Mouse (Mus musculus) heart, adult 2 months (tissue): Measurements from ENCODE around the gene Pxylp1.

Experiments used
- CTCF ChIP-seq: fragments of 200-600 bp; IDR thresholded peaks from 2 replicates; pipeline ENCODE4 v1.8.1; 2022; ENCODE audit warnings: antibody characterized with exemption, mild to moderate bottlenecking, moderate library complexity
- EP300 ChIP-seq: fragments of 200-500 bp; IDR thresholded peaks from 2 replicates; pipeline ENCODE4 v1.6.1; 2011; ENCODE audit warnings: low read depth, low read length, control low read depth; ENCODE audit not compliant: insufficient read depth
- POLR2A ChIP-seq: fragments of 200-500 bp; IDR thresholded peaks from 2 replicates; pipeline ENCODE4 v1.6.1; 2011; ENCODE audit warnings: mild to moderate bottlenecking, low read depth, low read length, control low read depth; ENCODE audit not compliant: insufficient read depth

DNA sequence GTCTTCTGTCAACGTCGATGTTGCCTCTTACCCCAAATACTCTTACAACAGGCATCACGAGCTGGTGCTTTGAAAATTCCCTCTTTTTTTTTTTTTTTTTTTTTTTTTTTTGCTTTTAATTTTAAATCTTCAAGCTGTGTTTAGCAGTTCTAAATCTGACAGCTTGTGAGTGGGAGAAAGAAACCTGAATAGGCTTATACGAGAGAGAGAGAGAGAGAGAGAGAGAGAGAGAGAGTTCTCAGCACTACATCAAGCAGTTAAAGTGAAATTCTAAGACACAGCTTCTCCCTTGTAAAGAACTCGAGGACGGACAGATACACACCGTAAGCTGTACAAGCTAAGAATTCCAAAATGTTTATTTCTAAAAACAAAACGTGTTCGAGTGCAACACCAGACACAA lies 69.5 kb downstream of the Pxylp1 start:
- TF ChIP-seq CTCF, result no peak
- TF ChIP-seq POLR2A, result no peak
- no peak for TF ChIP-seq EP300
